Mouse (Mus musculus): ENCODE results near the gene Efcab1.

The Efcab1 gene

DNA sequence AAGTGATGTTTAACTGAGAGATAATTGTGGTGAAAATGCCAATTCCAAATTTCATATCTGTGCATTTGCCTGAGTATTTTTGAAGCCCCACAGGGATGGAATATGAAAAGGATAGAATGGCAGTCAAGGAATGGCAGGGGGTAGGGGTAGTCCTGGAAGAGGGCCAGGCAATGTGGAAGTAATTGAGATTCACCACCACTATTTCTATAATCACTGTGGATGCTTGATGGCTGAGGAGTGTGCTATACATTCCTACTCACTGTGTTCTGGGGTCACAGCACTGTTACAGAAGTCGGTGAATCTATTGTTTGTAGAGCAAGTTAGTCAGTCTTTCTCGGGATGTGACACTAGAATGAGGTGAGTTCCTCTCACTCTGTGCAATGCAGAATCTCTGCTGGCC is 108.3 kb downstream of the Efcab1 start:
- no peak for DNase-seq (ENCODE audit: low spot score)

Measured in ovary, adult 18-20 months (tissue).